Comparison of ENCODE assay signal across 26 mouse cellular contexts in the genomic region with DNA sequence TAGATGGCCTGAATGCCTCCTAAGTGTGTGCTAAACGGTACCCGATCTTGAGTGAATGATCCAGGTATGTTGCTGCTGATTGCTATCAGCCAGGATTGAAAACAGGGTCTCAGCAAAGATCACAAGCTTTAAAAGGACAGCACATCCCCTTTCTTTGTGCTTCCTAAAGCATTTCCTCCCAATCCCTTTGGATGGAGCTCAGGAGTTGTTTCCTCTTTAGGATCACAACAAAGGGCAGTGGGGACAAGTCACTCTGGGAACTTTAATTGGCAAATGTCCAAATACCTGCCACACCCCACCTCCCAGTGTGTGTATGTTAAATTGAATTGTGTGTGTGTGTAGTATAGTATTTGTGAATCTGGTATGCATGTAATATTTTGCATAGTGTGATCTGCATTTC.
DNase-seq lines count a peak whose midpoint lies in the region; ATAC-seq and TF ChIP-seq lines count a peak whose summit lies in the region.
"Had no signal": no experiment of that assay in that cellular context is flagged by ENCODE, and none has a peak within 500 bp of the region (broad histone marks: within the 10 kb centered on the region; RNA-seq: fewer than 3 reads in every experiment).

No protein-coding gene starts in this region.

- no peak for ATAC-seq in kidney, embryonic 16.5 days (ENCODE audit: low FRiP score, low TSS enrichment)
- ATAC-seq in midbrain, embryonic 13.5 days = no peak
- ATAC-seq: forebrain, embryonic 15.5 days; hindbrain, embryonic 16.5 days had no signal

- DNase-seq in heart, adult 2 months = peak in 1 of 2 experiments; percentile 15
- no peak for DNase-seq in heart, embryonic 10.5 days (ENCODE audit: low spot score)
- DNase-seq in kidney, postnatal 10 days = peak; percentile 19
- DNase-seq: adrenal gland, postnatal 10 days; B cell, adult 2 months; cerebellum, adult 11-12 months; cerebellum, adult 9-11 months; liver; lung, postnatal 4 days; retina, postnatal 1 day; right cerebral cortex, postnatal 25 days had no signal

- no peaks in the 10 kb centered on the region for H3K79me2 ChIP-seq in heart, adult 2 months (replicated peaks; ENCODE audit: control insufficient read depth, insufficient read depth, low read length)

- H3K9me3 ChIP-seq in heart, embryonic 10.5 days = no peaks in the 10 kb centered on the region
- H3K9me3 ChIP-seq in kidney, embryonic 16.5 days (ENCODE audit: low read length) = peaks cover 5% of the 10 kb centered on the region; the same call in 1 of the 2 replicates
- no peaks in the 10 kb centered on the region for H3K9me3 ChIP-seq in midbrain, embryonic 13.5 days
- H3K9me3 ChIP-seq: embryonic facial prominence, embryonic 13.5 days; forebrain, embryonic 10.5 days; forebrain, embryonic 15.5 days; heart, embryonic 13.5 days; lung, embryonic 15.5 days; midbrain, embryonic 12.5 days; neural tube, embryonic 15.5 days; stomach, embryonic 15.5 days had no signal

- H3K36me3 ChIP-seq in heart, adult 2 months (ENCODE audit: control insufficient read depth, insufficient read depth, low read length) = peaks cover 2% of the 10 kb centered on the region; the same call in 1 of the 2 replicates
- H3K36me3 ChIP-seq in heart, embryonic 10.5 days = no peaks in the 10 kb centered on the region
- no peaks in the 10 kb centered on the region for H3K36me3 ChIP-seq in kidney, embryonic 16.5 days (ENCODE audit: insufficient read depth, low read length)
- no peaks in the 10 kb centered on the region for H3K36me3 ChIP-seq in midbrain, embryonic 13.5 days
- H3K36me3 ChIP-seq: embryonic facial prominence, embryonic 13.5 days; forebrain, embryonic 10.5 days; forebrain, embryonic 15.5 days; heart, embryonic 13.5 days; lung, embryonic 15.5 days; midbrain, embryonic 12.5 days; neural tube, embryonic 15.5 days; stomach, embryonic 15.5 days had no signal

- no peak overlapping the region for H3K9ac ChIP-seq in heart, adult 2 months (ENCODE audit: low read depth, low read length)
- H3K9ac ChIP-seq in kidney, embryonic 16.5 days (replicated peaks; ENCODE audit: low read length) = no peak overlapping the region
- no peak overlapping the region for H3K9ac ChIP-seq in midbrain, embryonic 13.5 days (replicated peaks)
- H3K9ac ChIP-seq: embryonic facial prominence, embryonic 13.5 days; forebrain, embryonic 15.5 days; heart, embryonic 13.5 days; liver, embryonic 14.5 days; lung, embryonic 15.5 days; midbrain, embryonic 12.5 days; neural tube, embryonic 15.5 days; stomach, embryonic 15.5 days had no signal

- 0 out of 2 replicates have a peak, but pooled peaks have one; percentile 16 for TF ChIP-seq CTCF in heart, adult 2 months (IDR thresholded peaks at IDR 0.05)

- 31% methylated on average over 2 of the region's 2 CpGs for WGBS in heart, adult 2 months
- WGBS in heart, embryonic 10.5 days = 53% methylated on average over 2 of the region's 2 CpGs
- WGBS in kidney, embryonic 16.5 days = 71% methylated on average over 2 of the region's 2 CpGs
- whole genome bisulfite sequencing in midbrain, embryonic 13.5 days = 78% methylated on average over 2 of the region's 2 CpGs

- no peak for TF ChIP-seq POLR2A in heart, adult 2 months (IDR thresholded peaks at IDR 0.05; ENCODE audit: insufficient read depth, low read depth, low read length)

- peak overlapping the region; percentile 34; the same call in 1 of the 2 replicates for H3K27ac ChIP-seq in heart, adult 2 months
- H3K27ac ChIP-seq in heart, embryonic 10.5 days = no peak overlapping the region
- no peak overlapping the region for H3K27ac ChIP-seq in kidney, embryonic 16.5 days (ENCODE audit: low read length)
- H3K27ac ChIP-seq in brown adipose tissue, adult 24 weeks (replicated peaks; ENCODE audit: low read depth, low read length) = peak overlapping the region; percentile 43
- no peak overlapping the region for H3K27ac ChIP-seq in midbrain, embryonic 13.5 days
- H3K27ac ChIP-seq: embryonic facial prominence, embryonic 13.5 days; forebrain, embryonic 10.5 days; forebrain, embryonic 15.5 days; heart, embryonic 13.5 days; kidney, postnatal 0 days; liver, embryonic 14.5 days; lung, embryonic 15.5 days; midbrain, embryonic 12.5 days; neural tube, embryonic 15.5 days; stomach, embryonic 15.5 days had no signal

- intact Hi-C loops in heart, adult 2 months (cut with DNase I) = loop anchor here (2.0 to 5.0 kb wide), 4 partner anchors 109 to 347 kb away; no protein-coding TSS in a partner anchor

- peaks cover 9% of the 10 kb centered on the region for H3K4me1 ChIP-seq in heart, adult 2 months (ENCODE audit: control insufficient read depth, insufficient read depth, low read length)
- H3K4me1 ChIP-seq in heart, embryonic 10.5 days = no peaks in the 10 kb centered on the region
- H3K4me1 ChIP-seq in kidney, embryonic 16.5 days (ENCODE audit: insufficient read depth, low read length) = no peaks in the 10 kb centered on the region
- H3K4me1 ChIP-seq in brown adipose tissue, adult 24 weeks (ENCODE audit: control insufficient read depth, insufficient read depth, insufficient read length, low read length) = peaks cover 9% of the 10 kb centered on the region; the same call in 1 of the 2 replicates
- no peaks in the 10 kb centered on the region for H3K4me1 ChIP-seq in midbrain, embryonic 13.5 days (replicated peaks)
- H3K4me1 ChIP-seq: embryonic facial prominence, embryonic 13.5 days; forebrain, embryonic 10.5 days; forebrain, embryonic 15.5 days; heart, embryonic 13.5 days; lung, embryonic 15.5 days; midbrain, embryonic 12.5 days; neural tube, embryonic 15.5 days; stomach, embryonic 15.5 days had no signal

- no peak overlapping the region for H3K4me2 ChIP-seq in kidney, embryonic 16.5 days (replicated peaks; ENCODE audit: low read depth, low read length)
- H3K4me2 ChIP-seq in midbrain, embryonic 13.5 days (replicated peaks) = no peak overlapping the region
- H3K4me2 ChIP-seq: embryonic facial prominence, embryonic 13.5 days; forebrain, embryonic 15.5 days; heart, embryonic 13.5 days; lung, embryonic 15.5 days; midbrain, embryonic 12.5 days; neural tube, embryonic 15.5 days; stomach, embryonic 15.5 days had no signal

- no peak overlapping the region for H3K4me3 ChIP-seq in heart, adult 2 months
- no peak overlapping the region for H3K4me3 ChIP-seq in heart, embryonic 10.5 days
- H3K4me3 ChIP-seq in kidney, embryonic 16.5 days (ENCODE audit: low read length) = no peak overlapping the region
- no peak overlapping the region for H3K4me3 ChIP-seq in brown adipose tissue, adult 24 weeks (ENCODE audit: insufficient read depth, low read depth, low read length)
- no peak overlapping the region for H3K4me3 ChIP-seq in midbrain, embryonic 13.5 days (replicated peaks)
- H3K4me3 ChIP-seq: embryonic facial prominence, embryonic 13.5 days; forebrain, embryonic 10.5 days; forebrain, embryonic 15.5 days; heart, embryonic 13.5 days; lung, embryonic 15.5 days; megakaryocyte, embryonic 14.5 days; midbrain, embryonic 12.5 days; neural tube, embryonic 15.5 days; stomach, embryonic 15.5 days had no signal

- TF ChIP-seq EP300 in heart, adult 2 months (IDR thresholded peaks at IDR 0.05; ENCODE audit: insufficient read depth, low read depth, low read length) = no peak

- no peaks in the 10 kb centered on the region for H3K27me3 ChIP-seq in heart, adult 2 months (ENCODE audit: control insufficient read depth, insufficient read depth, low read length)
- no peaks in the 10 kb centered on the region for H3K27me3 ChIP-seq in heart, embryonic 10.5 days (ENCODE audit: insufficient read depth, poor library complexity, severe bottlenecking)
- H3K27me3 ChIP-seq in kidney, embryonic 16.5 days (ENCODE audit: insufficient read depth, low read length) = no peaks in the 10 kb centered on the region
- no peaks in the 10 kb centered on the region for H3K27me3 ChIP-seq in midbrain, embryonic 13.5 days
- H3K27me3 ChIP-seq: embryonic facial prominence, embryonic 13.5 days; forebrain, embryonic 15.5 days; heart, embryonic 13.5 days; lung, embryonic 15.5 days; midbrain, embryonic 12.5 days; neural tube, embryonic 15.5 days; stomach, embryonic 15.5 days had no signal

Comparison
In these comparisons a context has a peak if more than half of its experiments do, and no peak if none do; other contexts are left out.
1. H3K27ac ChIP-seq: peak in heart, adult 2 months (single experiment) and brown adipose tissue, adult 24 weeks (single experiment); none in heart, embryonic 10.5 days (single experiment), kidney, embryonic 16.5 days (single experiment) and midbrain, embryonic 13.5 days (single experiment).